In genomic region chr2:26470967-26471366, GRCm38 (mm10) we compare ENCODE assay signal across 24 mouse cellular contexts. TPM values are rescaled to one million over a fixed set of nuclear protein-coding genes. Genes with fewer than 3 reads are reported as not detected.
DNase-seq lines count a peak whose midpoint lies in the region; ATAC-seq lines count a peak whose summit lies in the region.
"Had no signal": no experiment of that assay in that cellular context is flagged by ENCODE, and none has a peak within 500 bp of the region (broad histone marks: within the 10 kb centered on the region; RNA-seq: fewer than 3 reads in every experiment).

No protein-coding gene starts in this region.

- H3K36me3 ChIP-seq in hindbrain, embryonic 13.5 days, result peaks cover 72% of the 10 kb centered on the region
- H3K36me3 ChIP-seq in hindbrain, embryonic 16.5 days (ENCODE audit: control insufficient read depth, insufficient read depth, low read length), result no peaks in the 10 kb centered on the region
- H3K36me3 ChIP-seq in limb, embryonic 13.5 days, result peaks cover 99% of the 10 kb centered on the region
- H3K36me3 ChIP-seq: G1E had no signal

- peak overlapping the region; percentile 37; the same call in 1 of the 2 replicates for H3K27ac ChIP-seq in hindbrain, embryonic 13.5 days
- H3K27ac ChIP-seq in hindbrain, embryonic 16.5 days (ENCODE audit: low read depth, low read length), result no peak overlapping the region
- H3K27ac ChIP-seq in limb, embryonic 13.5 days, result no peak overlapping the region
- H3K27ac ChIP-seq: embryonic facial prominence, embryonic 15.5 days; forebrain, embryonic 10.5 days; gastrocnemius, adult 2 months; hindbrain, embryonic 12.5 days; intestine, embryonic 15.5 days had no signal

- ATAC-seq in hindbrain, embryonic 13.5 days (ENCODE audit: low FRiP score), result no peak
- no peak for ATAC-seq in hindbrain, embryonic 16.5 days
- 0 out of 2 replicates have a peak, but pooled peaks have one; percentile 18 for ATAC-seq in limb, embryonic 13.5 days (ENCODE audit: low FRiP score, low read depth)
- ATAC-seq: CD4-positive, CD25-positive, alpha-beta regulatory T cell, adult 4 months; intestine, embryonic 15.5 days had no signal

- no peaks in the 10 kb centered on the region for H3K9me3 ChIP-seq in hindbrain, embryonic 13.5 days
- H3K9me3 ChIP-seq in hindbrain, embryonic 16.5 days (ENCODE audit: control insufficient read depth, low read length), result no peaks in the 10 kb centered on the region
- no peaks in the 10 kb centered on the region for H3K9me3 ChIP-seq in limb, embryonic 13.5 days
- H3K9me3 ChIP-seq: embryonic facial prominence, embryonic 15.5 days; forebrain, embryonic 10.5 days; G1E; hindbrain, embryonic 12.5 days; intestine, embryonic 15.5 days had no signal

- H3K4me3 ChIP-seq in hindbrain, embryonic 13.5 days, result no peak overlapping the region
- no peak overlapping the region for H3K4me3 ChIP-seq in hindbrain, embryonic 16.5 days (ENCODE audit: low read length)
- H3K4me3 ChIP-seq in limb, embryonic 13.5 days, result no peak overlapping the region
- H3K4me3 ChIP-seq: embryonic facial prominence, embryonic 15.5 days; erythroblast, embryonic 14.5 days; forebrain, embryonic 10.5 days; gastrocnemius, adult 2 months; hindbrain, embryonic 12.5 days; intestine, embryonic 15.5 days had no signal

- no peak overlapping the region for H3K9ac ChIP-seq in hindbrain, embryonic 13.5 days
- H3K9ac ChIP-seq in hindbrain, embryonic 16.5 days (ENCODE audit: low read depth, low read length), result no peak overlapping the region
- no peak overlapping the region for H3K9ac ChIP-seq in limb, embryonic 13.5 days
- H3K9ac ChIP-seq: embryonic facial prominence, embryonic 15.5 days; hindbrain, embryonic 12.5 days; intestine, embryonic 15.5 days had no signal

- H3K27me3 ChIP-seq in hindbrain, embryonic 13.5 days, result no peaks in the 10 kb centered on the region
- no peaks in the 10 kb centered on the region for H3K27me3 ChIP-seq in hindbrain, embryonic 16.5 days (replicated peaks; ENCODE audit: control insufficient read depth, insufficient read depth, low read length)
- H3K27me3 ChIP-seq in limb, embryonic 13.5 days, result no peaks in the 10 kb centered on the region
- H3K27me3 ChIP-seq: embryonic facial prominence, embryonic 15.5 days; hindbrain, embryonic 12.5 days; intestine, embryonic 15.5 days had no signal

- DNase-seq in cerebellum, adult 11-12 months, result peak; percentile 15
- no peak for DNase-seq in cerebellum, adult 9-10 months
- peak; percentile 37 to 48 for DNase-seq in cerebellum, postnatal 25 days
- DNase-seq in cerebellum, adult 8-10 months, result no peak
- no peak for DNase-seq in heart, adult 8-10 months (ENCODE audit: low spot score)
- DNase-seq: adrenal gland, adult 8-10 months; adrenal gland, postnatal 36 days; B cell, adult 2 months; cerebellum, adult 2 months; gastrocnemius, adult 2 months; gastrocnemius, postnatal 25 days; heart, postnatal 10 days; heart, postnatal 4 days; kidney, adult 8-10 months had no signal

- H3K4me2 ChIP-seq in hindbrain, embryonic 13.5 days, result no peak overlapping the region
- no peak overlapping the region for H3K4me2 ChIP-seq in hindbrain, embryonic 16.5 days (ENCODE audit: low read length)
- no peak overlapping the region for H3K4me2 ChIP-seq in limb, embryonic 13.5 days (replicated peaks)
- H3K4me2 ChIP-seq: embryonic facial prominence, embryonic 15.5 days; hindbrain, embryonic 12.5 days; intestine, embryonic 15.5 days had no signal

- peaks cover 31% of the 10 kb centered on the region for H3K4me1 ChIP-seq in hindbrain, embryonic 13.5 days (replicated peaks)
- H3K4me1 ChIP-seq in hindbrain, embryonic 16.5 days (ENCODE audit: control insufficient read depth, insufficient read depth, low read depth, low read length), result peaks cover 7% of the 10 kb centered on the region
- H3K4me1 ChIP-seq in limb, embryonic 13.5 days, result peaks cover 9% of the 10 kb centered on the region; the same call in 1 of the 2 replicates
- H3K4me1 ChIP-seq: embryonic facial prominence, embryonic 15.5 days had no signal

- WGBS in hindbrain, embryonic 13.5 days, result 93% methylated on average over 17 of the region's 17 CpGs
- WGBS in hindbrain, embryonic 16.5 days, result 90% methylated on average over 17 of the region's 17 CpGs
- 83% methylated on average over 17 of the region's 17 CpGs for whole genome bisulfite sequencing in limb, embryonic 13.5 days

RNA-seq across cellular contexts. Expression of gene Sec16a, which starts 26.0 kb away (rescaled TPM):
- 18.3 and 18.5 TPM in 2 replicates for polyA plus RNA-seq in hindbrain, embryonic 13.5 days (2015; fragmentation: Nextera tagmentation; extraction: Ambion mirVana)
- polyA plus RNA-seq in hindbrain, embryonic 16.5 days (2015; fragmentation: Nextera tagmentation; extraction: Ambion mirVana), result 15.4 and 19.3 TPM in 2 replicates
- polyA plus RNA-seq in limb, embryonic 13.5 days (2015; fragmentation: Nextera tagmentation; extraction: Ambion mirVana), result 24.9 and 28.1 TPM in 2 replicates
- total RNA-seq in heart, adult 8-10 months (2022), result 10 to 100 TPM; 40.7 to 45.7 (median 41.7) TPM

RNA-seq across cellular contexts. Expression of gene Notch1, which starts 45.5 kb away (rescaled TPM):
- 17.5 and 19.2 TPM in 2 replicates for polyA plus RNA-seq in hindbrain, embryonic 13.5 days (2015; fragmentation: Nextera tagmentation; extraction: Ambion mirVana)
- polyA plus RNA-seq in hindbrain, embryonic 16.5 days (2015; fragmentation: Nextera tagmentation; extraction: Ambion mirVana), result 13.3 and 15.1 TPM in 2 replicates
- polyA plus RNA-seq in limb, embryonic 13.5 days (2015; fragmentation: Nextera tagmentation; extraction: Ambion mirVana), result 13.7 and 15.5 TPM in 2 replicates
- total RNA-seq in heart, adult 8-10 months (2022), result 10 to 100 TPM; 22.2 to 36.5 (median 29.1) TPM

Comparison
In these comparisons a context has a peak if more than half of its experiments do, and no peak if none do; other contexts are left out.
1. DNase-seq: peak in cerebellum, adult 11-12 months (single experiment) and cerebellum, postnatal 25 days (2 of 2); none in cerebellum, adult 9-10 months (single experiment), cerebellum, adult 8-10 months (single experiment) and heart, adult 8-10 months (single experiment).